Mouse (Mus musculus) liver, embryonic 12.5 days (tissue): Measurements from ENCODE around the gene Pxdc1. TPM values are rescaled to one million over a fixed set of nuclear protein-coding genes. Genes with fewer than 3 reads are reported as not detected.

Source experiments
- ATAC-seq: fragments of 200-750 bp; cut with Nextera tagmentation; 2 replicates; pipeline ENCODE4 v1.8.0; 2017; ENCODE audit warnings: moderate number of reproducible peaks, mild to moderate bottlenecking, moderate library complexity
- H3K27ac ChIP-seq: fragments of 300-500 bp; sonication (generic); 2 replicates; pipeline ENCODE4 v1.5.1; 2016; ENCODE audit warnings: mild to moderate bottlenecking
- H3K27me3 ChIP-seq: fragments of 300-500 bp; sonication (generic); replicated peaks from 2 replicates; pipeline ENCODE4 v1.6.1; 2016; ENCODE audit warnings: mild to moderate bottlenecking, moderate library complexity
- H3K36me3 ChIP-seq: fragments of 300-500 bp; sonication (generic); 2 replicates; pipeline ENCODE4 v1.6.1; 2016; ENCODE audit warnings: mild to moderate bottlenecking, moderate library complexity
- H3K4me1 ChIP-seq: fragments of 300-500 bp; sonication (generic); 2 replicates; pipeline ENCODE4 v1.6.1; 2016
- H3K4me2 ChIP-seq: fragments of 300-500 bp; sonication (generic); 2 replicates; pipeline ENCODE4 v1.6.1; 2016; ENCODE audit warnings: mild to moderate bottlenecking, moderate library complexity
- H3K4me3 ChIP-seq: fragments of 300-500 bp; sonication (generic); 2 replicates; pipeline ENCODE4 v1.5.1; 2016; ENCODE audit warnings: mild to moderate bottlenecking, moderate library complexity
- H3K9ac ChIP-seq: fragments of 300-500 bp; sonication (generic); 2 replicates; pipeline ENCODE4 v1.6.1; 2016; ENCODE audit warnings: mild to moderate bottlenecking, moderate library complexity
- H3K9me3 ChIP-seq: fragments of 300-500 bp; sonication (generic); replicated peaks from 2 replicates; pipeline ENCODE4 v1.6.1; 2016; ENCODE audit warnings: mild to moderate bottlenecking, moderate library complexity
- WGBS: fragments of 180-500 bp; shearing (Covaris S2); methylation state at CpG from one replicate; pipeline ENCODE4 v1.1.7; 2016; ENCODE audit not compliant: insufficient replicate concordance; 5-methylcytosine and 5-hydroxymethylcytosine counted together
- polyA plus RNA-seq: library from polyadenylated mRNA; unstranded; fragments of >200 nt; fragmentation: Nextera tagmentation; extraction: Ambion mirVana; gene quantifications from 2 replicates; pipeline ENCODE4 v1.2.1, GENCODE M21; 2016

The Pxdc1 gene
- polyA plus RNA-seq, 1 experiment from 2014 or later = 10.6 TPM

DNA sequence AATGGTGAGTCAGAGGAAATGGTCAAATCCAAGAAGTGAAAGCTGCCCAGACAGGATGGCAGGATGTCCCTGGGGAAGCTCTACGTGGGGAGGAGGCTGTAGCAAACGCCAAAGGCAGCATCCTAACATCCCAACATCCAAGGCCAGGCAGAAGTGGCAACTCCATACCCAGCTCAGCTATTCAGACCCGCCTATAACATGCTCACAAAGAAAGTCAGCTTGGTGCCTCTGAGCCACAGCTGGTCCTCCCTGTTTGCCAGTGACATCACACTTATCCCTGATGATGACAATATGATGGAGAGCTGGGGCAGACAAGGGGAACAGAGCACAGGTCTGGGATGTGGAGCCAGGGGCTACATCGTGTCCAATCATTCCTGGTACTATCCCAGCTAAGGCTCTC, 5.5 kb downstream of the Pxdc1 start:
- H3K27ac ChIP-seq = no peak overlapping the region
- no peak overlapping the region for H3K4me3 ChIP-seq
- no peak overlapping the region for H3K9ac ChIP-seq
- H3K27me3 ChIP-seq = peaks cover 48% of the 10 kb centered on the region
- 44% methylated on average over 4 of the region's 4 CpGs for WGBS
- H3K4me1 ChIP-seq = peaks cover 18% of the 10 kb centered on the region
- no peaks in the 10 kb centered on the region for H3K9me3 ChIP-seq
- no peak overlapping the region for H3K4me2 ChIP-seq
- no peaks in the 10 kb centered on the region for H3K36me3 ChIP-seq
- ATAC-seq = no peak

DNA sequence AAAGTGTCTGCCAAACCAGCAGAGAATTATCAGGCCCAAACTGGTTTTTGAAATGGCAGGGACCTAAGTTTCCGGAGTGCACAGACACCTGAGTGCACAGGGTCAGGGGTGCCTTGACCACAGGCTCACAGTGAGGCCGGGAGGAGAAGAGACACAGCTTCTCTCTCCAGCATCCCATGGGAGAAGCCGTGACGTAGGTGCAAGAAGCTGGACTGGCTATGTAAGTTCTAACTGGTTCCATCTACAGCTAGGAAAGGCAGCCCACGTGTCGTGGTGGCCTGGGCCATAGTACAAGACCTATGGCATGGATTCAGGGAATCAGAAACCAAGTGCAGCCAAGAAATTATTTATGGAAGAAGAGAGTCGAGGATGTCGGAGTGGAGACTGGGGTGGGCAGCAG, 6.1 kb downstream of the Pxdc1 start:
- Histone ChIP-seq H3K4me3 (no peak overlapping the region), H3K27ac (no peak overlapping the region), H3K36me3 (no peaks in the 10 kb centered on the region), H3K9ac (no peak overlapping the region), H3K27me3 (peaks cover 42% of the 10 kb centered on the region), H3K4me1 (peaks cover 14% of the 10 kb centered on the region; the same call in 1 of the 2 replicates), H3K9me3 (no peaks in the 10 kb centered on the region), H3K4me2 (no peak overlapping the region)
- WGBS = 66% methylated on average over 8 of the region's 8 CpGs
- no peak for ATAC-seq

DNA sequence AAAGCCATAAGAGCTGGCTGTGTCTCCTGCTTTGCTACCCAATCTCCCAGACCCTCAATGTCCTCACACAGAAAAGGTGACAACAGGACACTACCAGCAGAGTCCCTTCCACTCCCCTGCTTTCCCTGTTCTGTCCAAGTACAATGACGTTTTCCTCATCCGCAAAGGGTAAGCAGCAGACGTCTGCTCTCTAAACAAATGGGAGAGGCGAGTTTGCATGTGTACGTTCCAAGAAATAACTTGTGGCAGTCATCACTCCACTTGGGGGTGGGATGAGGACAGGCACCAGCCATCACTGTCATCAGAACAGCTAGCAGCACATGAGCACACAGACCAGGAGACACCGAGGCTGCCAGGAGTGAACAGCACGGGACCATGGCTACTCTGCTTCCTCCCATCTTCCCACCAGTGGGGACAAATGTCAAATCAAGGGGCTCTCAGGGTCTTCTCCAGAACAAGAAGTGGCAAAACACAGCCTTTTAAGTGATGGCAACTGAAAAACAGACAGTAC, 7.0 kb downstream of the Pxdc1 start:
- Histone ChIP-seq H3K9ac (no peak overlapping the region), H3K27ac (no peak overlapping the region), H3K27me3 (peaks cover 33% of the 10 kb centered on the region), H3K9me3 (no peaks in the 10 kb centered on the region), H3K4me1 (peaks cover 11% of the 10 kb centered on the region; the same call in 1 of the 2 replicates), H3K4me2 (no peak overlapping the region), H3K36me3 (no peaks in the 10 kb centered on the region), H3K4me3 (no peak overlapping the region)
- WGBS = 59% methylated on average over 7 of the region's 7 CpGs
- ATAC-seq = no peak

DNA sequence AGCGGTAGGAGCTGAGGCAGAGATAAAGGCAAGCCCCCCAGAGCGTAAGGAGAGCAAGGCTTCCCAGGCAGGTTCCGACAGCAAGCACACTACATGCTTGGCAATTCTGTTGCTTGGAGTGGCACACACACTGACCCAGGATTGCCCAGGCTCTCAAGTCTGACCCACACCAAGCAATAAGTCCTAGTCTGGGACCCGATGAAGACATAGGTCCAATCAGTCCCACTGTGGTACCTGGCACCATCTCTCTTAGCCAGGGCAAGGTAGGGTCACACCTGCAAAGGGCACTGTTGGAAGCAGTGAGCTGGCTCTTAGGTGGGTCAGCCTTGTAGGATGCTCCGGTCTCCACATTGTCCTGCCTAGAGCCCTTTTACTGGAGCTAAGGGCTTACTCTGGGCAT, 7.8 kb downstream of the Pxdc1 start:
- H3K9me3 ChIP-seq = no peaks in the 10 kb centered on the region
- no peak overlapping the region for H3K27ac ChIP-seq
- H3K4me3 ChIP-seq = no peak overlapping the region
- ATAC-seq = no peak
- peaks cover 11% of the 10 kb centered on the region; the same call in 1 of the 2 replicates for H3K4me1 ChIP-seq
- no peak overlapping the region for H3K4me2 ChIP-seq
- 71% methylated on average over 5 of the region's 5 CpGs for WGBS
- H3K27me3 ChIP-seq = peaks cover 25% of the 10 kb centered on the region
- no peak overlapping the region for H3K9ac ChIP-seq
- no peaks in the 10 kb centered on the region for H3K36me3 ChIP-seq

DNA sequence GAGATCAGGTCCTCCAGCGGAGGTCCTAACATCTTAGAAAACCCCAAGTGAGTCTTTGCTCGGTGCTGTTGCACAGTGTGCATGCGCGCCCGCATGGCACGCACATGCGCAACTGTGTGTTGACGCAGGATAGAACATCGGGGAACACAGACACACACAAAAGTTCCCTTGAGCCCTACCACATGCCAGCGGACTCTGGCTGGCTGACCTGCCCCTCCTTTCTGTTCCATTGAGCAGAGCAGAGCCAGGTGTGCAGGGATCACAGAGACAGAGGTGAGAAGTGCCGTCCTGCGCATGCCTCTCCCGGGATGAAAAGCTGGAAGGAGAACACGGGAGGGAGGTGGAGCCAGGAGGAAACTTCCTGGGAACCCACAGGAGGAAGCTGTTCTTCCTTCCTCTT, 8.9 kb downstream of the Pxdc1 start:
- Histone ChIP-seq H3K27ac (no peak overlapping the region), H3K27me3 (peaks cover 14% of the 10 kb centered on the region), H3K4me1 (peaks cover 3% of the 10 kb centered on the region; the same call in 1 of the 2 replicates), H3K9ac (no peak overlapping the region), H3K4me2 (no peak overlapping the region), H3K36me3 (no peaks in the 10 kb centered on the region), H3K9me3 (no peaks in the 10 kb centered on the region), H3K4me3 (no peak overlapping the region)
- 60% methylated on average over 14 of the region's 14 CpGs for WGBS
- ATAC-seq = no peak

DNA sequence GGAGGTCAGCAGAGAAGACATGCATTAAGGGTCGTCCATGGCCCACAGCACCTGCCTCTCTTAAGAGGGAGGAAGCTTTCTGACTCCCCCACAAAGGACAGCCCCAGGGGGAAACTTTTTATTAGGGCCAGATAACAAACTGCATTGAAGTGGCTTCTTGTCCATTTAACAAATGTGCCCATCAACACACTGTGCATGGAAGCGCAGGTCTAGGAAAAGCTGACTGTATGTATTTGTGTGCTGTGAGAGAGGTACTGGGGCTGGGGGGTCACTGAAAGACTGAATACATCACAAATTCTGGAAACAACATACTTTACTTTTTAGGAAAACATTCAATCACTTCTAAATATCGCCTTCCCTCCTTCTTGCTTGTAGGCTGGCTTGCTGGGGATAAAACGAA, 9.4 kb downstream of the Pxdc1 start:
- 64% methylated on average over 4 of the region's 4 CpGs for WGBS

DNA sequence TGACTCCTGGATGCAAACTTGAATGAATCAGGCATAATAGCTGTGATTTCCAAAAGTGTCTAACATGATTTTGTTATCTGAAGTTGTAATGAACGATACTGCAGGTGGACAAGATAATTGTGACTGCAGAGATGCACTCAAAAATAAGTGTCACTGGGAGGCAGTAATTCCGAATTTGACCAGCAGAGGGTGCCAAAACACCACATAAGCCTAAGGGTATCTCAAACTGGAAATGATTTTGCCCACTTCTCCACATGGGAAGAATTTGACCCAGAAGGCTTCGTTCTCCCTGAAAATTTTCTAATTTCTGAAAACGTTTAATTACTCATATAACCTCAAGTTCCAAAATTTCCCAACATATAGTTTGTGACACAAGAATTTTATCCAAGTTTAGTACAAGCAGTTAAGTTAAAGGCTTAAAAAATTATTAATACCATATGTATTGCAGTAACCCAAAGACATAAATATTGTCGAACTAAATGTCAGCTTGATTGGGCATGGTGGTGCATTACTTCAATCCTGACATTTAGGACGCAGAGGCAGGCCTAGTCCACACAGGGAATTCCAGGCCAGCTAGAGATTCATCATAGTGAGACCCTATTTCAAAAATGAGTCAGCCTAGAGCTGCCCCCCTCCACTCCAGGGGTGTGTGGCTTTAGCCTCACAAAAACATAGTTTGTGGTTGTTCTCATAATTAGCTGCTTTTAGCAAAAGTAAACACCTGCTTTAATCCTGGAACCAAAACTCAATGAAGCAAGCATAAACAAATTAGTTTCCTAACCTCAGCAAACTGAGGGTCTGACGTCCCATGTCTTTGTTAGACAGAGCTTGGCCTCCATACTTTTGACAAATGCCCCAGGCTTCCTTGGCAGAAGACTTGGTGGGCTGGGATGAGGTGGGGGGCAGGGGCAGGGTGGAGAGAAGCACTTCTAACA, 10.1 kb downstream of the Pxdc1 start:
- Histone ChIP-seq H3K4me1 (peaks cover 3% of the 10 kb centered on the region; the same call in 1 of the 2 replicates), H3K9ac (no peak overlapping the region), H3K4me2 (no peak overlapping the region), H3K27ac (no peak overlapping the region), H3K9me3 (no peaks in the 10 kb centered on the region), H3K27me3 (peaks cover 2% of the 10 kb centered on the region), H3K36me3 (peaks cover 6% of the 10 kb centered on the region), H3K4me3 (no peak overlapping the region)
- 26% methylated on average over 7 of the region's 7 CpGs for WGBS
- no peak for ATAC-seq

More for the DNA sequence above, 9.4 kb downstream of the Pxdc1 start:
- Histone ChIP-seq H3K27me3 (peaks cover 9% of the 10 kb centered on the region), H3K27ac (no peak overlapping the region), H3K36me3 (no peaks in the 10 kb centered on the region), H3K9me3 (no peaks in the 10 kb centered on the region), H3K4me1 (peaks cover 3% of the 10 kb centered on the region; the same call in 1 of the 2 replicates), H3K9ac (no peak overlapping the region), H3K4me3 (no peak overlapping the region), H3K4me2 (no peak overlapping the region)
- no peak for ATAC-seq

DNA sequence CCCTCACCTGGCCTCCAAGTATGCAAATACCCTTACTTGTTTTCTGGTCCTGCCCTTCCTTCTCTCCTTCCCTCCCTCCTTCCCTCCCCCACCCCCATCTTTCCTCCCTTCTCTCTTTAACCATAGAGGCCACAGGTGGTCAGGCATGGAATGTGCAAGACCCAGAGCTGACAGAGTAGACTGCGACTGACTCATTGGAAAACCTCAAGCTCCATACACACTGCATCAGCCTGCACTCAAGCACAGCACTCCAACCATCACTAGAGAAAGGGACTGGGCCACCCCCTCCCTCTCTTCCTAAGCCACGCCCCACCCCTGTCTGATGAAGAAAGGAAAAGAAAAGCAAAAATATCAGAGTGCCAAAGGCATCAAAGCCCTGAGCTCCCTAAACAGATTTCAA, 12.2 kb downstream of the Pxdc1 start:
- Histone ChIP-seq H3K27ac (no peak overlapping the region), H3K4me2 (no peak overlapping the region), H3K4me1 (no peaks in the 10 kb centered on the region), H3K36me3 (peaks cover 14% of the 10 kb centered on the region), H3K27me3 (no peaks in the 10 kb centered on the region; the same call in 1 of the 2 replicates), H3K9ac (no peak overlapping the region), H3K9me3 (no peaks in the 10 kb centered on the region), H3K4me3 (no peak overlapping the region)
- WGBS = 40% methylated on average over 2 of the region's 2 CpGs
- no peak for ATAC-seq

DNA sequence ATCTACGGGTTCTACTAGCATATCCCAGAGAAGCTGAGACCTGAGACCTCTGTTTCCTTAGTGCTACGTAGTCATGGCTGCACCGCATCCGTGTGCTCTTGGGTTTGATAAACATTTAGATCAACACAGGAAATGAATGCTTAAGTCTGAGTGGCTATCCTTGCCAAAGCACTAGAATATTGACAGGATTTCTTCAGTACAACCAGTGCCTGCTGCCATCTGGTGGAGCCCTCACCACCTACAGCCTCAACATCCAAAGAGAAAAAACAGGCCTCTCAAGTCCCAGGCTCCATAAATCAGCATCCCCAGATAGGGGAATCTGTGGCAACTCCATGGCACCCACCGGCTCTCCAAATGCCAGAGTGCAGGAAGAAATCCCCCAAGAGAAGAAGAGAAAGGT, 17.3 kb downstream of the Pxdc1 start:
- no peak for ATAC-seq
- Histone ChIP-seq H3K4me2 (no peak overlapping the region), H3K27ac (no peak overlapping the region), H3K4me3 (no peak overlapping the region), H3K27me3 (no peaks in the 10 kb centered on the region), H3K9ac (no peak overlapping the region), H3K4me1 (no peaks in the 10 kb centered on the region), H3K9me3 (no peaks in the 10 kb centered on the region), H3K36me3 (peaks cover 23% of the 10 kb centered on the region)
- WGBS = 39% methylated on average over 5 of the region's 5 CpGs

DNA sequence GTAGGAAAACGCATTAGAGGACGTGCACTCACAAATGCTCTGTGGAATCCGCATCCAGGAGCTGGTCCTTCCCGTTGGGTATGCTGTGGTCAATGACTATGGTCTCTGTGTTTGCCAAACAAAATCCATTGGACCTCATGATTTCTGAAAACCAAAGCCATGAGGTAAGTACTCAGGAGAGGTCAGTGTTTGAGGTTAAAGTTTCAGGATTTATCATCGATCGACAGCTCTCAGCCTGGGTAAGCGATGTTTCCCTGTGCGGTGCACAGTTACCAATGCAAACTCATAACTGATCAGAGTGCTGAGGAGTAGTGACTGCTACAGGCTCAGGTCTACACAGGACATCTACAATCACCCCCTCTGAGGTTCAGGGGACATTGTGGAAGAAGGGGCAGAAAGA, 23.0 kb downstream of the Pxdc1 start:
- no peak overlapping the region for H3K27ac ChIP-seq
- 84% methylated on average over 8 of the region's 8 CpGs for WGBS

DNA sequence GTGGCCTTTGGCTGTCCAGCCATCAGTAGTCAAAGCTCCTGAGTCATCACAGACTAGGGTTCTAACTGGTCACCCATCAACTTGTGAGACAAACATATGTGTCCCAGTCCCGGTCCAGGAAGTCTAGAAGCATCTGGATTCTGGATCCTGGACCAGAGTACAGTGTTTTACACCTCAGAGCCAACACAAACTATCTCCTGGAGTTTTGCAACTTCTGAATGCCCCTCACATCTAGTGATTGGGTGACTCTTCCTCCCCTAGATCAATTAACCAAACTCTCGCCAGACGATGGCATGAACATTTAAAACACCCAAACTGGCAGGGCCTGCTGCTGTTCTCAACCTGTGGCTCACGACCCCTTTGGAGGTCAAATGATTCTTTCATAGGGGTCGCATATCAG, 23.5 kb downstream of the Pxdc1 start:
- no peaks in the 10 kb centered on the region for H3K27me3 ChIP-seq
- no peaks in the 10 kb centered on the region for H3K9me3 ChIP-seq
- H3K27ac ChIP-seq = no peak overlapping the region
- H3K9ac ChIP-seq = no peak overlapping the region
- ATAC-seq = no peak
- no peak overlapping the region for H3K4me3 ChIP-seq
- WGBS = 74% methylated on average over 5 of the region's 5 CpGs
- peaks cover 8% of the 10 kb centered on the region; the same call in 1 of the 2 replicates for H3K36me3 ChIP-seq
- H3K4me1 ChIP-seq = 0 out of 2 replicates have a peak, but pooled peaks cover 3% of the 10 kb centered on the region
- no peak overlapping the region for H3K4me2 ChIP-seq

More for the DNA sequence above, 23.0 kb downstream of the Pxdc1 start:
- H3K27me3 ChIP-seq = no peaks in the 10 kb centered on the region
- ATAC-seq = no peak
- H3K36me3 ChIP-seq = peaks cover 13% of the 10 kb centered on the region; the same call in 1 of the 2 replicates
- no peak overlapping the region for H3K9ac ChIP-seq
- H3K4me3 ChIP-seq = no peak overlapping the region
- no peak overlapping the region for H3K4me2 ChIP-seq
- H3K9me3 ChIP-seq = no peaks in the 10 kb centered on the region
- 0 out of 2 replicates have a peak, but pooled peaks cover 3% of the 10 kb centered on the region for H3K4me1 ChIP-seq

DNA sequence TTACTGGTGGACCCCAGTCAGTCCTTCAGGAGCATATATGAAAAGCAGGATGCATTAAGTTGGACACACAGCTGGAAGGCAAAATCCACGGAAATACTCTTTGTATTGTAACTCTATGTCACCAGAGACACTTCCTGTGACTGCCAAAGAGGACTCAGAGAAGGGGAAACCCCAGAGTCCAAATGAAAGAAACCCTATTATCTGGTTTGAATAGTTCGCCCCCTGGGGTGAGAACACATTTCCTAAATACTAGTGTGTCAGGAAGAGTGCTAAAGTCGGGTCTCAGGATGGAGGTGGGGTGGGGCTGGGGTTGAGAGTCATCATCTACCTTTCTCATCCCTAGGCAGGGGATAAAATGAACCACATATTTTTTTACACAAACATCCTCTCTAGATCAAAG, 25.8 kb downstream of the Pxdc1 start:
- WGBS = 29% methylated on average over 3 of the region's 3 CpGs
- no peak overlapping the region for H3K27ac ChIP-seq

More for the DNA sequence above, 25.8 kb downstream of the Pxdc1 start:
- H3K4me1 ChIP-seq = 0 out of 2 replicates have a peak, but pooled peaks cover 3% of the 10 kb centered on the region
- no peak overlapping the region for H3K4me3 ChIP-seq
- H3K9me3 ChIP-seq = no peaks in the 10 kb centered on the region
- no peak overlapping the region for H3K9ac ChIP-seq
- no peak overlapping the region for H3K4me2 ChIP-seq
- H3K27me3 ChIP-seq = no peaks in the 10 kb centered on the region
- ATAC-seq = no peak
- H3K36me3 ChIP-seq = 0 out of 2 replicates have a peak, but pooled peaks cover 4% of the 10 kb centered on the region
